Mouse (Mus musculus): ENCODE measurements around the gene Ubtd1. TPM values are rescaled to one million over a fixed set of nuclear protein-coding genes. Genes with fewer than 3 reads are reported as not detected.
"Not testable (repeated sequence)": the region's sequence is repeated elsewhere in the genome, so short reads cannot be mapped to it uniquely, and the experiment has no call there.

Ubtd1 gene
- polyA plus RNA-seq, 1 experiment from 2014 or later: 35.9 TPM

DNA sequence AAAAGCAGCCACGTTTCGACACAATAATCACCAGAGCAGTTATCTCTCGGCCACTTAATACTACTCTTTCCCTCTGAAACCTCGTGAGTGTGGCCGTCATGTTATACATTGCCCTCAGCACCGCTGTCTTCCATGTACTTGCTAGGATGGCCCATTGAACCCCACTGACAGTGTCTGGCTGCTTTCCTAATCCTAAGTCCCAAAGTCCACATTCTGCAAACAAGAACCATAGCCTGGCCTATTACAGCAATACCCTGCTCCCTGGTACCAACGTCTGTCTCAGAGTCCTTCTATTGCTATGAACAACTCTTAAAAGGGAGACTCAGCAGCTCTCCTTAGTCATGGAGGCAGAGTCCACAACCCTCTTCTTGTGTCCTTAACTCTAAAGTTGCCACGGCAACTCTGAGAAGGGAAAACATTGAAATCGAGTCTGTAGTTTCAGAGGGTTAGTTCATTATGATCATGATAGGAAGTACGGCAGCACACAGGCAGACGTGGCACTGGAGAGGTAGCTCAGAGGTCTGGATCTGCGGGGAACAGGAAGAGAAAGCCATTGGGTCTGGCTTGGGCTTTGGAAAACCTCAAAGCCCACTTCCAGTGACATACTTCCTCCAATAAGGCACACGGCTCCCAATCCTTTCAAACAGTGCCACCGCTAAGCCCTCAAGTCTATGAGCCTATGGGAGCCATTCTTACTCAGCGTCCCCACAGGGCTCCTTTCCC lies 90.5 kb downstream of the Ubtd1 start:
- ATAC-seq (ENCODE audit: low FRiP score, low TSS enrichment): peak; percentile 50
- peak overlapping the region; percentile 59 for H3K27ac ChIP-seq (ENCODE audit: low read length)
- 80% methylated on average over 15 of the region's 15 CpGs for WGBS

DNA sequence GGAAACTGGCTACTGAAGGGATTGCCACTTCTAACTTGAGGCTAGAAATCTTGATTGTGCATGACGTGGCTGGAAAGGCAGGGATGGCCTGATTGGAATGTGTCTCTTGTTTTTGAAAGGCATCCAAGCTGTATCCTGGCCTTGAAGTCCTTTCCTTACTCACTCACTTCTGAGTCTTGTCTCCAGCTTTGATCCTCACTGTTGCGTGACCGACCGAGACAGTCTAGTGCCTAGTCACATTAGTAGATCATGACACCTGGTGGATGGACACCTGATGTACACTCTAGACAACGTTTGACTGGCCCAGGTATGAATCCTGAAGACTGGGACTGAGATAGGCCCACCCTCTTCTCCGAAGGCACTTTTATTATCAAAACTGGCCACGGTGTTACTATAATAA lies 91.2 kb downstream of the Ubtd1 start:
- no peak; the same call in 1 of the 2 replicates for ATAC-seq (ENCODE audit: low FRiP score, low TSS enrichment)
- Histone ChIP-seq H3K27ac (ENCODE audit: low read length) (peak overlapping the region; percentile 59; the same call in 1 of the 2 replicates), H3K36me3 (ENCODE audit: insufficient read depth, low read length) (peaks cover 6% of the 10 kb centered on the region; the same call in 1 of the 2 replicates), H3K27me3 (ENCODE audit: insufficient read depth, low read length) (no peaks in the 10 kb centered on the region), H3K9me3 (ENCODE audit: low read length) (no peaks in the 10 kb centered on the region), H3K4me2 (replicated peaks; ENCODE audit: low read depth, low read length) (no peak overlapping the region), H3K4me3 (ENCODE audit: low read length) (no peak overlapping the region), H3K9ac (replicated peaks; ENCODE audit: low read length) (0 out of 2 replicates have a peak overlapping the region, but pooled peaks have one; percentile 4), H3K4me1 (ENCODE audit: insufficient read depth, low read length) (no peaks in the 10 kb centered on the region)
- WGBS: 61% methylated on average over 7 of the region's 7 CpGs

More for the DNA sequence above, 90.5 kb downstream of the Ubtd1 start:
- Histone ChIP-seq H3K36me3 (ENCODE audit: insufficient read depth, low read length) (peaks cover 6% of the 10 kb centered on the region; the same call in 1 of the 2 replicates), H3K4me2 (replicated peaks; ENCODE audit: low read depth, low read length) (no peak overlapping the region), H3K9ac (replicated peaks; ENCODE audit: low read length) (0 out of 2 replicates have a peak overlapping the region, but pooled peaks have one; percentile 4), H3K4me1 (ENCODE audit: insufficient read depth, low read length) (no peaks in the 10 kb centered on the region), H3K9me3 (ENCODE audit: low read length) (no peaks in the 10 kb centered on the region), H3K4me3 (ENCODE audit: low read length) (no peak overlapping the region), H3K27me3 (ENCODE audit: insufficient read depth, low read length) (no peaks in the 10 kb centered on the region)

DNA sequence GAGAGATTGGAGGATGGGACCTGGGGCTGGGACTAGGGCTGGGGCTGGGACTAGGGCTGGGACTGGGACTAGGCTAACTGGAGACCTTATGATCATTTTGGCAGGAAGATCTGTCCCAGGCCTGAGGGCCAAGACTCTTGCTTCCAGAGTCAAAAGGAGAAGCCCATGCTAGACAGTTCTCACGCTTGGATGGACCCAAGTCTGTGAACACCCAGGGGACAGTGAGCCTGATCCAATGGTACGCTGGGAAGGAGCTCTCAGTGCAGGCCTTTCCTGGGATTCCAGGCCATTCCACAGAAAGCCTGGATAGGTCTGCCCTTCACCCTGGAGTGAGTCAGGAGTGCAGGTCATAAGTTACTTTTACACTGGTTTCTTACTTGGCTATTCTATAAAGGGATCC lies 93.5 kb downstream of the Ubtd1 start:
- Histone ChIP-seq H3K9me3 (ENCODE audit: low read length) (no peaks in the 10 kb centered on the region), H3K36me3 (ENCODE audit: insufficient read depth, low read length) (peaks cover 6% of the 10 kb centered on the region; the same call in 1 of the 2 replicates), H3K4me1 (ENCODE audit: insufficient read depth, low read length) (peaks cover 6% of the 10 kb centered on the region; the same call in 1 of the 2 replicates), H3K27me3 (ENCODE audit: insufficient read depth, low read length) (no peaks in the 10 kb centered on the region), H3K27ac (ENCODE audit: low read length) (no peak overlapping the region), H3K4me2 (replicated peaks; ENCODE audit: low read depth, low read length) (no peak overlapping the region), H3K4me3 (ENCODE audit: low read length) (no peak overlapping the region), H3K9ac (replicated peaks; ENCODE audit: low read length) (no peak overlapping the region)
- 81% methylated on average over 2 of the region's 2 CpGs for WGBS
- ATAC-seq (ENCODE audit: low FRiP score, low TSS enrichment): no peak

DNA sequence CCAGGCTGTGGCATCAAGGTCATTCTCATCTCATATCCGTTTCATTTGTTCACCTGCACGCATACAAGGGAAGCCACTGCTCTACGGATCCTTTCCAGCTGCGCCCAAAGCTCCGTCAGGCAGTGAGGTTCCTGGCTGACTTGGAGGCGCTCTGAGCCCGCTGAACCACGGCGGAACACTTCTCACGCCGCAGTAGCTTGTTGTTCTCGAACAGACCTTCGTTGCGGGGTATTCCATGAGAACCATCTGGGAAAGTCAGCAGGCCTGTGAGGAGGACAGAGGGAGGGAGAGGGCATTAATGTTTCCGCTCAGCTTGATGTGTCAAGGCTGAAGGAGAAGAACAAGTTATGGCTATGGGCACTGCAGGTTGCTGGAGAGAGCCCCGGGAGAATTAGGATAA lies 94.4 kb downstream of the Ubtd1 start:
- H3K9me3 ChIP-seq (ENCODE audit: low read length): no peaks in the 10 kb centered on the region
- no peaks in the 10 kb centered on the region for H3K27me3 ChIP-seq (ENCODE audit: insufficient read depth, low read length)
- peaks cover 6% of the 10 kb centered on the region; the same call in 1 of the 2 replicates for H3K36me3 ChIP-seq (ENCODE audit: insufficient read depth, low read length)
- 78% methylated on average over 16 of the region's 16 CpGs for WGBS
- no peak overlapping the region for H3K27ac ChIP-seq (ENCODE audit: low read length)
- ATAC-seq (ENCODE audit: low FRiP score, low TSS enrichment): no peak
- H3K4me3 ChIP-seq (ENCODE audit: low read length): no peak overlapping the region
- H3K4me1 ChIP-seq (ENCODE audit: insufficient read depth, low read length): peaks cover 7% of the 10 kb centered on the region; the same call in 1 of the 2 replicates
- H3K9ac ChIP-seq (replicated peaks; ENCODE audit: low read length): no peak overlapping the region
- no peak overlapping the region for H3K4me2 ChIP-seq (replicated peaks; ENCODE audit: low read depth, low read length)

DNA sequence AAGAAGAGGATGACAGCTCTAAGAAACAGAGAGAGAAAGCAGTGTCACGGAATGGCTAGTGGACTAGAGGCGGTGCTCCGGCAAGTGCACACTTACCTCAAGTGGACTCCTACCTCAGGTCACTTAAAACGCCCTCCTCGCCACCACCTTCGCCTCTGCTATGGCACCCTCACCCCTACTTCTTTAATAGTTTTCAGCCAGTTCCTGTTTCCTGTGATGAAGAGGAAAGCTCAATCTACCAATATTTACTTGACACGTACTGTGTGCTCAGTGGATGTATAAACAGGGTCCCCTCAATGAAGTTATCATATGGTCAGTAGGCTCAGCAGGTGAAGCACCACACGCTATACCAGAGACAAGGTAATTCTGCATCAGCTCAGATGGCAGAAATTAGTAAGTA lies 97.0 kb downstream of the Ubtd1 start:
- no peaks in the 10 kb centered on the region for H3K27me3 ChIP-seq (ENCODE audit: insufficient read depth, low read length)
- peaks cover 6% of the 10 kb centered on the region; the same call in 1 of the 2 replicates for H3K36me3 ChIP-seq (ENCODE audit: insufficient read depth, low read length)
- H3K4me2 ChIP-seq (replicated peaks; ENCODE audit: low read depth, low read length): no peak overlapping the region
- H3K27ac ChIP-seq (ENCODE audit: low read length): no peak overlapping the region
- peaks cover 7% of the 10 kb centered on the region; the same call in 1 of the 2 replicates for H3K4me1 ChIP-seq (ENCODE audit: insufficient read depth, low read length)
- WGBS: 94% methylated on average over 8 of the region's 8 CpGs
- no peak overlapping the region for H3K9ac ChIP-seq (replicated peaks; ENCODE audit: low read length)
- H3K4me3 ChIP-seq (ENCODE audit: low read length): no peak overlapping the region
- H3K9me3 ChIP-seq (ENCODE audit: low read length): no peaks in the 10 kb centered on the region
- no peak for ATAC-seq (ENCODE audit: low FRiP score, low TSS enrichment)

DNA sequence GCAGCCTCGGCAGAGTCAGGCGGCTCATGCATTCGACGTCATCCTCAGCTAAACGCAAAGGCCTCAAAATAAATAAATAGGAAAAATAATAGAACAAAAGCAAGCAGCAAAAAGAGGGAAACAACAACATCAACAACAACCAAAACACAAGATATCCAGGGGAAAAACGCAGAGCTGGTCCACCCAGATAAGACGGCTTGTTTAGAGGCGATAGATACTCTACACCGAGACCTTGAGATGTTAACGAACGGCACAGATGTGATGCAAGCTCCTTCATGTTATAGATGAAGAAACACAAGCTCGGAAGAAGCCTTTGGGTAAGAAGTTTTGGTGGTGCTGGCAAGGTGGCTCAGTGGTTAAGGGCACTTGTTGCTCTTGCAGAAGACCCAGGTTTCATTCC lies 97.4 kb downstream of the Ubtd1 start:
- Histone ChIP-seq H3K27ac (ENCODE audit: low read length) (no peak overlapping the region), H3K36me3 (ENCODE audit: insufficient read depth, low read length) (peaks cover 6% of the 10 kb centered on the region; the same call in 1 of the 2 replicates), H3K27me3 (ENCODE audit: insufficient read depth, low read length) (no peaks in the 10 kb centered on the region), H3K9ac (replicated peaks; ENCODE audit: low read length) (no peak overlapping the region), H3K4me2 (replicated peaks; ENCODE audit: low read depth, low read length) (no peak overlapping the region), H3K9me3 (ENCODE audit: low read length) (no peaks in the 10 kb centered on the region), H3K4me3 (ENCODE audit: low read length) (no peak overlapping the region), H3K4me1 (ENCODE audit: insufficient read depth, low read length) (peaks cover 7% of the 10 kb centered on the region; the same call in 1 of the 2 replicates)
- no peak for ATAC-seq (ENCODE audit: low FRiP score, low TSS enrichment)
- WGBS: 95% methylated on average over 12 of the region's 12 CpGs

DNA sequence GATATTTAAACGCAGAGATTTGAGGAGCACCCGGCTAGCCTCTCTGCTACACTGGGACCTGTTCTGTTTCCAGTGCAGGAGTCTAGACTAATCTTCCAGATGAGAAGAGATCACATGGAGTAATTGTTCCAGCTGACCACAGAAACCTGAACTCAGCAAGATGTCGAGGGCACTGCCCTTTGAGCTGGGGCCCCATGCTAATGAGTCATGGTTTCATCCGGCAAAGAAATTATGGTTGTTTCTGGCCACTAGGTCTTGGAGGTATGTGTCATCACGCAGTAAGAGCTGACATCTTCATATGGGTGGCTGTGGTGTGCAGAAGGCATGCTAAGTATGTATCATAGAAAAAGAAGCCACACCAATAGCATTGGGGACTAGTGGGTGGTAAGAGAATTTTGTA lies 98.4 kb downstream of the Ubtd1 start:
- Histone ChIP-seq H3K9me3 (ENCODE audit: low read length) (no peaks in the 10 kb centered on the region), H3K4me1 (ENCODE audit: insufficient read depth, low read length) (peaks cover 7% of the 10 kb centered on the region; the same call in 1 of the 2 replicates), H3K4me2 (replicated peaks; ENCODE audit: low read depth, low read length) (no peak overlapping the region), H3K4me3 (ENCODE audit: low read length) (no peak overlapping the region), H3K9ac (replicated peaks; ENCODE audit: low read length) (no peak overlapping the region), H3K27ac (ENCODE audit: low read length) (no peak overlapping the region), H3K27me3 (ENCODE audit: insufficient read depth, low read length) (no peaks in the 10 kb centered on the region), H3K36me3 (ENCODE audit: insufficient read depth, low read length) (peaks cover 6% of the 10 kb centered on the region; the same call in 1 of the 2 replicates)
- WGBS: 58% methylated on average over 5 of the region's 5 CpGs
- ATAC-seq (ENCODE audit: low FRiP score, low TSS enrichment): no peak

DNA sequence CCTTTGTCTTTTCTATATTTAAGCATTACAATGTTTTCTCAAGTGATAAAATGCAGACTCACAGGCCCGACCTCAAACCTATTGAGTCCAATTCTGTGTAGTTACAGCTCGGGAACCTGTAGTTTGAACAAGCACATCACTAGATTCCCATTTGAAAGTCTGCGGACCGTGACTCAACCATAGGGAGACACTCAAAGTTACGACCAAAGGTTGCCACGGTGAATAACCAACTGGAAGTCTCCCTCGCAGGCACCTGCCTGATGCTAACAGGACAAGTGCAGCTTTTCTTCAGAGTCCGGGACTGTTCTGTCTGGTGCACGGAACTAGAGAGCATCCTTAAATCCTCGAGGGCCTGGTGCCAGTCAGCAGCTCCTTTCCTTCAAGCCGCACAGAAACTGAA lies 98.9 kb downstream of the Ubtd1 start:
- no peak overlapping the region for H3K27ac ChIP-seq (ENCODE audit: low read length)
- no peak overlapping the region for H3K9ac ChIP-seq (replicated peaks; ENCODE audit: low read length)
- no peak overlapping the region for H3K4me2 ChIP-seq (replicated peaks; ENCODE audit: low read depth, low read length)
- H3K4me3 ChIP-seq (ENCODE audit: low read length): no peak overlapping the region
- peaks cover 5% of the 10 kb centered on the region; the same call in 1 of the 2 replicates for H3K36me3 ChIP-seq (ENCODE audit: insufficient read depth, low read length)
- H3K4me1 ChIP-seq (ENCODE audit: insufficient read depth, low read length): peaks cover 8% of the 10 kb centered on the region
- no peak for ATAC-seq (ENCODE audit: low FRiP score, low TSS enrichment)
- no peaks in the 10 kb centered on the region for H3K27me3 ChIP-seq (ENCODE audit: insufficient read depth, low read length)
- H3K9me3 ChIP-seq (ENCODE audit: low read length): no peaks in the 10 kb centered on the region
- WGBS: 47% methylated on average over 11 of the region's 11 CpGs

DNA sequence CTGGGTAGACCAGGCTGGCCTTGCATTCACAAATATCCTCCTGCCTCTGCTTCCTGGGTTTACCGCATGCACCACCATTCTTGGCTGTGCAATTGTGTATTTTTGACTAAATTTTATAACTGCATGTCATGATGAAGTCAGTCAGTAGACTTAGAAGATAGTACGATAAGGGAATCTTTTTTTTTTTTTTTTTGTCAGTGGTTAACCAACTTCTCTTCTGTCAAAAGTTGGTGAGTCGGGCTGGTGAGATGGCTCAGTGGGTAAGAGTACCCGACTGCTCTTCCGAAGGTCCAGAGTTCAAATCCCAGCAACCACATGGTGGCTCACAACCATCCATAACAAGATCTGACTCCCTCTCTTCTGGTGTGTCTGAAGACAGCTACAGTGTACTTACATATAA lies 100.0 kb downstream of the Ubtd1 start:
- 88% methylated on average over 5 of the region's 5 CpGs for WGBS
- not testable (repeated sequence) for H3K9me3 ChIP-seq (ENCODE audit: low read length); H3K4me2 ChIP-seq (replicated peaks; ENCODE audit: low read depth, low read length); H3K36me3 ChIP-seq (ENCODE audit: insufficient read depth, low read length); H3K27me3 ChIP-seq (ENCODE audit: insufficient read depth, low read length); H3K4me3 ChIP-seq (ENCODE audit: low read length); H3K27ac ChIP-seq (ENCODE audit: low read length); H3K9ac ChIP-seq (replicated peaks; ENCODE audit: low read length); ATAC-seq (ENCODE audit: low FRiP score, low TSS enrichment)
- H3K4me1 ChIP-seq (ENCODE audit: insufficient read depth, low read length): peaks cover 15% of the 10 kb centered on the region

All from kidney, embryonic 16.5 days (tissue).